Mouse (Mus musculus) ES-E14 (cell line): ENCODE measurements at regions not wholly inside any gene's neighbourhood (a gene's known extent, or its start where the extent isn't known, plus 50 kb on each side); places are given as distances from the start of the nearest gene placed in this dataset.

ENCODE experiments used
- DNase-seq: peaks from one replicate; pipeline ENCODE4 v3.0.0-alpha.2; 2013; ENCODE audit warnings: low read depth, low spot score
- H3K27ac ChIP-seq: 2 replicates; pipeline ENCODE4 v1.5.1; 2012; ENCODE audit warnings: low read depth, mild to moderate bottlenecking, low read length, moderate library complexity, mixed read lengths; ENCODE audit not compliant: poor library complexity, insufficient read depth, severe bottlenecking
- H3K36me3 ChIP-seq: 2 replicates; pipeline ENCODE4 v1.6.1; 2012; ENCODE audit warnings: mild to moderate bottlenecking, low read length, moderate library complexity, mixed read lengths; ENCODE audit not compliant: control insufficient read depth, poor library complexity, insufficient read depth, severe bottlenecking
- H3K4me1 ChIP-seq, 2 experiments: fragments of 150-350 bp in 1 of 2; sonication (generic) in 1 of 2; 2 replicates each; pipeline ENCODE4 v1.6.1; 2012; ENCODE audit warnings: low read length in 2 of 2, mild to moderate bottlenecking in 1 of 2, mixed read lengths in 1 of 2; ENCODE audit not compliant: control insufficient read depth in 2 of 2, insufficient read depth in 2 of 2, poor library complexity in 1 of 2
- H3K4me3 ChIP-seq, 2 experiments: fragments of 150-350 bp in 1 of 2; sonication (generic) in 1 of 2; 2 replicates each; pipeline ENCODE4 v1.5.1; 2012; ENCODE audit warnings: low read length in 2 of 2, low read depth in 1 of 2, mild to moderate bottlenecking in 1 of 2, mixed read lengths in 1 of 2; ENCODE audit not compliant: insufficient read depth in 1 of 2, poor library complexity in 1 of 2, severe bottlenecking in 1 of 2
- H3K9ac ChIP-seq: 2 replicates; pipeline ENCODE4 v1.6.1; 2012; ENCODE audit warnings: low read depth, mild to moderate bottlenecking, low read length, mixed read lengths; ENCODE audit not compliant: poor library complexity, insufficient read depth, severe bottlenecking
- H3K9me3 ChIP-seq: fragments of 150-350 bp; sonication (generic); 2 replicates; pipeline ENCODE4 v1.6.1; 2012; ENCODE audit warnings: low read depth, mild to moderate bottlenecking, low read length; ENCODE audit not compliant: control insufficient read depth, insufficient read depth
- CHD2 ChIP-seq: IDR thresholded peaks from 2 replicates; pipeline ENCODE4 v1.6.1; 2014; ENCODE audit warnings: mild to moderate bottlenecking, low read depth, low read length, inconsistent platforms
- HCFC1 ChIP-seq: IDR thresholded peaks from 2 replicates; pipeline ENCODE4 v1.6.1; 2012; ENCODE audit warnings: low read length, inconsistent platforms, borderline replicate concordance; ENCODE audit not compliant: insufficient read depth
- MAFK ChIP-seq: IDR thresholded peaks from 2 replicates; pipeline ENCODE4 v1.6.1; 2014; ENCODE audit warnings: mild to moderate bottlenecking, low read depth, low read length, inconsistent platforms; ENCODE audit not compliant: insufficient read depth
- ZC3H11A ChIP-seq: IDR thresholded peaks from 2 replicates; pipeline ENCODE4 v1.6.1; 2012; ENCODE audit warnings: low read depth, mild to moderate bottlenecking, inconsistent platforms, low read length, borderline replicate concordance
- ZNF384 ChIP-seq: IDR thresholded peaks from 2 replicates; pipeline ENCODE4 v1.6.1; 2012; ENCODE audit warnings: low read depth, low read length, inconsistent platforms
- in situ Hi-C, 2 experiments: fragments of 600-800 bp; cut with MboI; formaldehyde crosslinking; loops; one replicate each; pipeline ENCODE4 v1.15.1; 2025; ENCODE audit warnings: low sequenced_read_pairs in 2 of 2, inconsistent platforms in 1 of 2; ENCODE audit not compliant: unreplicated experiment in 2 of 2

GRCm38 (mm10) chr12:9113652-9114051 is 83.9 kb downstream of the Ttc32 start:
- in situ Hi-C loops: no loop called here
- DNase-seq: no peak
- no peaks in the 10 kb centered on the region for H3K36me3 ChIP-seq
- H3K4me1 ChIP-seq: peaks cover 0 to under 1% of the 10 kb centered on the region in 2 experiments; a peak in 1 of 4 replicates
- H3K27ac ChIP-seq: no peak overlapping the region
- no peak overlapping the region for H3K9ac ChIP-seq
- H3K4me3 ChIP-seq: no peak overlapping the region
- TF ChIP-seq ZNF384 (no peak), CHD2 (no peak), HCFC1 (no peak), ZC3H11A (no peak), MAFK (no peak)
- H3K9me3 ChIP-seq: no peaks in the 10 kb centered on the region

- no peak overlapping the region for H3K9ac ChIP-seq
- in situ Hi-C loops: no loop called here
- H3K4me3 ChIP-seq: no peak overlapping the region
- DNase-seq: no peak
- H3K4me1 ChIP-seq: peaks cover 0 to 2% of the 10 kb centered on the region in 2 experiments; a peak in 1 of 4 replicates
- H3K36me3 ChIP-seq: no peaks in the 10 kb centered on the region
- H3K27ac ChIP-seq: no peak overlapping the region
- no peak for TF ChIP-seq HCFC1
- no peaks in the 10 kb centered on the region for H3K9me3 ChIP-seq
Measured at GRCm38 (mm10) chr12:9114061-9114460, 84.3 kb downstream of the Ttc32 start.

GRCm38 (mm10) chr12:9118576-9118975 is 88.8 kb downstream of the Ttc32 start:
- Histone ChIP-seq H3K9me3 (no peaks in the 10 kb centered on the region), H3K4me1 (peaks cover 0 to 2% of the 10 kb centered on the region in 2 experiments; a peak in 1 of 4 replicates), H3K4me3 (no peak overlapping the region), H3K36me3 (no peaks in the 10 kb centered on the region), H3K9ac (no peak overlapping the region), H3K27ac (no peak overlapping the region)
- TF ChIP-seq HCFC1 (no peak), ZNF384 (no peak), MAFK (no peak), ZC3H11A (no peak), CHD2 (no peak)
- no peak for DNase-seq
- in situ Hi-C loops: no loop called here

- no peak overlapping the region for H3K27ac ChIP-seq
- H3K4me1 ChIP-seq: peaks cover 0 to 9% of the 10 kb centered on the region in 2 experiments; a peak in 1 of 4 replicates
- no peaks in the 10 kb centered on the region for H3K36me3 ChIP-seq
- H3K9me3 ChIP-seq: no peaks in the 10 kb centered on the region
- no peak overlapping the region for H3K4me3 ChIP-seq
- H3K9ac ChIP-seq: no peak overlapping the region
- in situ Hi-C loops: no loop called here
- no peak for DNase-seq
- TF ChIP-seq CHD2 (no peak), ZNF384 (no peak), HCFC1 (no peak), ZC3H11A (no peak), MAFK (no peak)
Measured at GRCm38 (mm10) chr12:9127931-9128550, 98.2 kb downstream of the Ttc32 start.
